Mouse (Mus musculus): ENCODE results near the gene Haao. TPM values are rescaled to one million over a fixed set of nuclear protein-coding genes. Genes with fewer than 3 reads are reported as not detected.

Gene Haao
- polyA plus RNA-seq, 1 experiment from 2014 or later, result 0.40 TPM

DNA sequence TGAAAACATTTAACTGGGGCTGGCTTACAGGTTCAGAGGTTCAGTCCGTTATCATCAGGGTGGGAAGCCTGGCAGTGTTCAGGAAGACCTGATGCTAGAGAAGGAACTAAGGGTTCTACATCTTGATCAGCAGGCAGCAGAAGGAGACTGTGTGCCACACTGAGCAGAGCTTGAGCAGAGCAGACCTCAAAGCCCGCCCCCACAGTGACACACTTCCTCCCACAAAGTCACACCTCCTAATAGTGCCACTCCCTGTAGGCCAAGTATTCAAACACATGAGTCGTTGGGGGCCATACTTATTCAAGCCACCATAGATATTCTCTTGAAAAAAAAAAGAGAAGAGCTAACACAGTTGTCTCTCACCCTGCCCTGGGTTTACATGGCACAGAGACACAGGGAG is 25.9 kb downstream of the Haao start:
- Histone ChIP-seq H3K4me2 (replicated peaks; ENCODE audit: low read depth) (no peak overlapping the region), H3K27ac (ENCODE audit: low read depth, low read length) (no peak overlapping the region), H3K4me3 (ENCODE audit: low read depth, low read length) (no peak overlapping the region), H3K27me3 (replicated peaks; ENCODE audit: control insufficient read depth, insufficient read depth, low read length) (no peaks in the 10 kb centered on the region), H3K9me3 (ENCODE audit: control insufficient read depth) (no peaks in the 10 kb centered on the region), H3K9ac (ENCODE audit: low read depth, low read length) (no peak overlapping the region), H3K36me3 (ENCODE audit: control insufficient read depth, insufficient read depth) (no peaks in the 10 kb centered on the region), H3K4me1 (replicated peaks; ENCODE audit: control insufficient read depth, insufficient read depth, low read length) (no peaks in the 10 kb centered on the region)
- TF ChIP-seq CTCF (IDR thresholded peaks at IDR 0.05; ENCODE audit: low read depth), result no peak
- 85% methylated on average over 3 of the region's 3 CpGs for whole genome bisulfite sequencing
- ATAC-seq, result no peak

DNA sequence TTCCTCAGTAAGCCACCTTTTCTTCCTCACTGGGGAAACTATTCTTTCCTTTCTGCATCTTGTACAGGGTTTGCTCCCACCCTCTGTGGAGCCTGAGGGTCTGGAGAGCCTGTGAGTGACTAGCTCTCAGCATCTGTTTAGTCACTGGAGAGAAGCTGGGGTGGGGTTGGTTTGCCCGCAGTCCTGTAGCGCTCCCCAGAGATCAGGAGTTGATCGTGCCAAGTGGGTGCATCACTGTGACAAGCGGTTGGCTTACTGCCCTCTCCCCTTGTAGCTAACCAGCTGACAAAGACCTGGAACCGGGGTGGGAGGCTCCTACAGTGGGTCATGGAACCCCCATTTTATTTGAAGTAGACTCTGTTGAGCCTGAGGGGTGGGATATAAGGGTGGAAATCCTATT is 27.1 kb downstream of the Haao start:
- no peak for ATAC-seq
- peaks cover under 1% of the 10 kb centered on the region; the same call in 1 of the 2 replicates for H3K36me3 ChIP-seq (ENCODE audit: control insufficient read depth, insufficient read depth)
- no peak overlapping the region for H3K4me2 ChIP-seq (replicated peaks; ENCODE audit: low read depth)
- TF ChIP-seq CTCF (IDR thresholded peaks at IDR 0.05; ENCODE audit: low read depth), result no peak
- no peak overlapping the region for H3K4me3 ChIP-seq (ENCODE audit: low read depth, low read length)
- H3K9me3 ChIP-seq (ENCODE audit: control insufficient read depth), result no peaks in the 10 kb centered on the region
- WGBS, result 82% methylated on average over 5 of the region's 5 CpGs
- H3K9ac ChIP-seq (ENCODE audit: low read depth, low read length), result no peak overlapping the region
- H3K27me3 ChIP-seq (replicated peaks; ENCODE audit: control insufficient read depth, insufficient read depth, low read length), result no peaks in the 10 kb centered on the region
- no peak overlapping the region for H3K27ac ChIP-seq (ENCODE audit: low read depth, low read length)
- H3K4me1 ChIP-seq (replicated peaks; ENCODE audit: control insufficient read depth, insufficient read depth, low read length), result no peaks in the 10 kb centered on the region

DNA sequence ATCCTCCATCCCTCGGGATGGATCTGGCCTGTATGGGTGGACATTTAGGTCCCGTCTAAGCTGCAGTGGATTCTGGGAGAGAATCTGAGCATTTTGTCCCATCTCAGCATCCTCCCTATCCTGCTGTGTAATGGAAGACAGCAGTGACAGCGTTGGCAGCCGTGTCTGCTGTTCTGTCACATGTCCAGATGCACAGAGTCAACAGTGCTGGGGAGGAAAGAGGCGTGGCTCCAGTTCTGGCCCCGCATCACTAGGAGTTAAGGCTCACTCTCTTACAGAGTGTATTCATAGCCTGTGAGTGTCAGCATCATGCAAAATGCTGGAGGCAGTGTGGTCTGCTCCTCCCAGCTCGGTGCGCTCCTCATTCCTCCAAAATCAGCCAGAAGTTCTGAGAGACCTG is 28.3 kb downstream of the Haao start:
- Histone ChIP-seq H3K27ac (ENCODE audit: low read depth, low read length) (no peak overlapping the region), H3K4me2 (replicated peaks; ENCODE audit: low read depth) (no peak overlapping the region), H3K9me3 (ENCODE audit: control insufficient read depth) (no peaks in the 10 kb centered on the region), H3K4me1 (replicated peaks; ENCODE audit: control insufficient read depth, insufficient read depth, low read length) (no peaks in the 10 kb centered on the region), H3K27me3 (replicated peaks; ENCODE audit: control insufficient read depth, insufficient read depth, low read length) (no peaks in the 10 kb centered on the region), H3K4me3 (ENCODE audit: low read depth, low read length) (no peak overlapping the region), H3K36me3 (ENCODE audit: control insufficient read depth, insufficient read depth) (peaks cover 11% of the 10 kb centered on the region; the same call in 1 of the 2 replicates), H3K9ac (ENCODE audit: low read depth, low read length) (no peak overlapping the region)
- no peak for TF ChIP-seq CTCF (IDR thresholded peaks at IDR 0.05; ENCODE audit: low read depth)
- WGBS, result 52% methylated on average over 8 of the region's 8 CpGs
- ATAC-seq, result no peak

DNA sequence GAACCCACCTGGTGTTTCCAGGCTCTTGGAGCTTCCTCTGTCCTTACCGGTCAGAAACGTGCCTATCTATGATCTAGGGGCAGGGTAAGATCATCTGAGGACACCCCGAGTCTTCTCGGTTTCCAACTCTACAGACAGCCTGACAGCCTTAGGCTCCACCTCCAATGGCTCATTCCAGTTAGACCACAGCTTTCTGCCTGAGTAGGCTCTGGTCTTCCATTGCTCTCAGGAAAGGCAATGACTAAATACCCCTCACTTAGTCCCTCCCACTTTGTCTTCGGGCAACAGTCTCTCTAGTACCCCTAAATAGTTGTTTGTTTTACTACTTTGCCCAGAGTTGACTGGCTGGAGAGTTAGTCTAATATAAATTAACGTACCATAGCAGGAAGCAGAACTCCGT is 30.8 kb downstream of the Haao start:
- 69% methylated on average over 7 of the region's 7 CpGs for WGBS
- Histone ChIP-seq H3K4me3 (ENCODE audit: low read depth, low read length) (no peak overlapping the region), H3K27me3 (replicated peaks; ENCODE audit: control insufficient read depth, insufficient read depth, low read length) (no peaks in the 10 kb centered on the region), H3K4me2 (replicated peaks; ENCODE audit: low read depth) (no peak overlapping the region), H3K9me3 (ENCODE audit: control insufficient read depth) (no peaks in the 10 kb centered on the region), H3K4me1 (replicated peaks; ENCODE audit: control insufficient read depth, insufficient read depth, low read length) (no peaks in the 10 kb centered on the region), H3K9ac (ENCODE audit: low read depth, low read length) (no peak overlapping the region), H3K36me3 (ENCODE audit: control insufficient read depth, insufficient read depth) (peaks cover 11% of the 10 kb centered on the region), H3K27ac (ENCODE audit: low read depth, low read length) (no peak overlapping the region)
- no peak for TF ChIP-seq CTCF (IDR thresholded peaks at IDR 0.05; ENCODE audit: low read depth)
- no peak for ATAC-seq

DNA sequence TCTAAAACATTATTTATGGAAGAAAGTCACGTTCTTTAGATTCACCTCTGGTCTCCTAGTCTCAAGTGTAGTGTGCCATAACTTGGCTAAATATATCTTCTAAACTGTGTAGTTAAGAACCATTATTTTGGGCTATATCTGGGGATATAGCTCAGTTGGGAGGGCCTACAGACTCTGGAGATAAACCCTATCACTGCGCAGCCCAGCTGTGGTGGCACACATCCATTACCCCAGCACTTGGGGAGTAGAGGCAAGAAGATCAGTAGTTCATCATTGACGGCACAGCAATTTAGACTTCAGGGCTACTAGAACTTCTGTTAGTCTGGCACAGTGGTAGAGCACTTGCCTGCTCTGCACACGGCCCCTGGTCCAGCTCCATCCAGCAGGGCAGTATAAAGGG is 34.7 kb downstream of the Haao start:
- Histone ChIP-seq H3K27me3 (replicated peaks; ENCODE audit: control insufficient read depth, insufficient read depth, low read length) (no peaks in the 10 kb centered on the region), H3K9ac (ENCODE audit: low read depth, low read length) (no peak overlapping the region), H3K9me3 (ENCODE audit: control insufficient read depth) (no peaks in the 10 kb centered on the region), H3K36me3 (ENCODE audit: control insufficient read depth, insufficient read depth) (peaks cover 22% of the 10 kb centered on the region), H3K4me3 (ENCODE audit: low read depth, low read length) (no peak overlapping the region), H3K4me2 (replicated peaks; ENCODE audit: low read depth) (no peak overlapping the region), H3K27ac (ENCODE audit: low read depth, low read length) (no peak overlapping the region), H3K4me1 (replicated peaks; ENCODE audit: control insufficient read depth, insufficient read depth, low read length) (no peaks in the 10 kb centered on the region)
- no peak for ATAC-seq
- 92% methylated on average over 4 of the region's 4 CpGs for WGBS
- no peak for TF ChIP-seq CTCF (IDR thresholded peaks at IDR 0.05; ENCODE audit: low read depth)

DNA sequence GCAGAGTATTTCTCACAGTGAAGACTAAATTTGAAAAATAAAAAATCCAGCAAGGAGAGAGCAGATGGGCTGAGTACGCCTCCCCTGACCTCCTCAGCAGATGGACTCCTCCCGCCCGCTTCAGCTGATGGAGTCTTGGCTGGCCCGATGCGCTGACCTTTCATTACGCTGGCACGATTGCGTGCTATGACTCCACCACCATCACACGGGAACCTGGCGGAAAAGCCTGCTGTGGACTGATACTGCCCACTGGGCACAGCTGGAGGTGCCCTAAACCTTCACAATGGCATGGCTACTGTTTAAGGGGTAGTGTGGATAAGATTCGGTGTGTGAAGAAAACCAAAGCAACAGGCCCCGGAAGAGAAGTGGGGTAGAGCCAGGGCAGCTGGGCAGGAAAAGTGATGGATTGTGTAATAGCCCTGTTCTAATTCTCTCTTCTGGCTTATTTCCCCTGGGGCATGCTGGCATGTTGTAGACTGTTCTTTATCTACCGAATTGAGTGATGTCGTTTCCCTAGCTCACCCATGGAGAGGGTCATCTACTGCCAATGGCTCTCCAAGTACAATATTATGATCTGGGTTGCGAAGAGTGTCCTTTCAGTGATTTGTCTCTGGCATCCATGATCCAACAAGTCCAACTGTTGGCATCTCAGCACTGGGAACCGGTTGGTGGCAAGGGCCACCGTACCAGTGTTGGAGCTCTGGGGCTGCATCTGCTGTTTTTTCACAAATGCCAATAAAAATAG is 35.4 kb downstream of the Haao start:
- 94% methylated on average over 17 of the region's 17 CpGs for WGBS
- Histone ChIP-seq H3K27me3 (replicated peaks; ENCODE audit: control insufficient read depth, insufficient read depth, low read length) (no peaks in the 10 kb centered on the region), H3K36me3 (ENCODE audit: control insufficient read depth, insufficient read depth) (peaks cover 22% of the 10 kb centered on the region), H3K27ac (ENCODE audit: low read depth, low read length) (no peak overlapping the region), H3K4me3 (ENCODE audit: low read depth, low read length) (no peak overlapping the region), H3K4me1 (replicated peaks; ENCODE audit: control insufficient read depth, insufficient read depth, low read length) (no peaks in the 10 kb centered on the region), H3K4me2 (replicated peaks; ENCODE audit: low read depth) (no peak overlapping the region), H3K9me3 (ENCODE audit: control insufficient read depth) (no peaks in the 10 kb centered on the region), H3K9ac (ENCODE audit: low read depth, low read length) (no peak overlapping the region)
- no peak for ATAC-seq
- TF ChIP-seq CTCF (IDR thresholded peaks at IDR 0.05; ENCODE audit: low read depth), result no peak
